Mouse (Mus musculus): ENCODE measurements around the gene Tmem135.

Tmem135 gene

GRCm38 (mm10) chr7:89418127-89418653 is 14.2 kb upstream of the Tmem135 start:
- in situ Hi-C loops (cut with MboI, MseI) = loop anchor here (5.0 to 10.0 kb wide), 2 partner anchors 331 to 333 kb away; no protein-coding TSS in a partner anchor

DNA sequence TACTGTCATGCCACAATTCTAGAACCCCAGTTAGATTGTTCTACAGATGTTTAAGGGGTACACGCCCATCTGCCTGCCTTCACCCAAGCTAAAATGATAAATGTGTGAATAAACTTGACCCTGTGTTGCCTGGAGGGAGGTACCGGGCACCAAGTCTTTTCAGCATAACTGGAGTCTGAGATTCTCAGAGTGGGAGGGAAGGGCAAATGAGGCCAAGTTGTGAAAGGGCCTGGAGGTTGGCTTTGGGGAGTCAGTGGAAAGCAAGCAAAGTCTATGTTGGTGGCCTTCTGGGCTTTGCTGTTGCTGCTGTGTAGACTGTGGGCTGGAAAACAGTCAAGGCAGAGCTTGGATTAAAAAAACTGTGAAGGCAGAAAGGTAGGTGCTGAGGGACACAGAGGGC is 13.7 kb upstream of the Tmem135 start:
- in situ Hi-C loops (cut with MboI, MseI) = loop anchor here (5.0 to 10.0 kb wide), 2 partner anchors 330 to 333 kb away; no protein-coding TSS in a partner anchor

DNA sequence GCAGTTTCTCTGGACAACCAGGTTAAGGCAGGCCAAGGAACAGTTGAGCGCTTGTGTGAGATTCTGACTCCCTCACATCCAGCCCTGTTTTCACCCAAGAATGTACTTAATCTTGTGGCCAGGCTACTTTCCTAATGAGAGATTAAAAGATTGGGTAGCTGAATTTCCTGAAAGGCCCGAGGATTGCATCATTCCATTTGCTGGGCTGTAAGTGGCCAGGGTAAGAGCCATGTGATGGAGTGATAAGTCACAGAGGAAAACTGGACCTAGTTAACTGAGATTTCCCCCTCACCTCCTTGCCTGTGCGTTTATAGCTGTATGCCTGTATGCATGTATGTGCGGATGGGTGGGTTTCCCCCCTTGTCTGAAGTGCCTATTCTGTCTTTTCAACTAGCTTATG is 12.0 kb upstream of the Tmem135 start:
- in situ Hi-C loops (cut with MboI, MseI) = loop anchor here (5.0 to 10.0 kb wide), 2 partner anchors 329 to 331 kb away; no protein-coding TSS in a partner anchor

- in situ Hi-C loops (cut with MboI, MseI) = loop anchor here (5.0 to 10.0 kb wide), 3 partner anchors 250 to 1065 kb away; no protein-coding TSS in a partner anchor
These were observed 8.1 kb upstream of the Tmem135 start for GRCm38 (mm10) chr7:89412094-89412493.

- in situ Hi-C loops (cut with MboI, MseI) = loop anchor here (5.0 to 10.0 kb wide), 3 partner anchors 249 to 1064 kb away; no protein-coding TSS in a partner anchor
These were observed 7.3 kb upstream of the Tmem135 start for GRCm38 (mm10) chr7:89411346-89411745.

DNA sequence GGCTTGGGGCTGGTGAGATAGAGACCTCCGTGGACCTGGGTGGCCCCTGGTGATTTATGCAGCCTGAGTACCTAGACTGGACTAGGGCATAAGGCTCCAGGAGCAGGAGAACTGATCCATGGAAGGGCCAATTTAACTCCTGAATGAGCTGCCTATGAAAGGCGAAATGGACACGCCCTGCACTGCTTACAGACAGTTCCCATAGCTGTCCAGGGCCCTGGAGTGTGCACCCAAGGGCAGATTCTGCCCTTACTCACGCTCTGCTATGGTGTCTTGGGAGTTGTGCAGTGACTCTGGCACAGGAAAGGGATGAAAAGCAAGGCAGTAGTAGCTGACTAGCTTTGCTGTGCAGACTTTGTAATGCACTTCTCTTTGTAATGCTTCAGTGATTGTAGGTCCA is 6.3 kb upstream of the Tmem135 start:
- in situ Hi-C loops (cut with MboI, MseI) = loop anchor here (5.0 to 10.0 kb wide), 3 partner anchors 248 to 1063 kb away; no protein-coding TSS in a partner anchor

DNA sequence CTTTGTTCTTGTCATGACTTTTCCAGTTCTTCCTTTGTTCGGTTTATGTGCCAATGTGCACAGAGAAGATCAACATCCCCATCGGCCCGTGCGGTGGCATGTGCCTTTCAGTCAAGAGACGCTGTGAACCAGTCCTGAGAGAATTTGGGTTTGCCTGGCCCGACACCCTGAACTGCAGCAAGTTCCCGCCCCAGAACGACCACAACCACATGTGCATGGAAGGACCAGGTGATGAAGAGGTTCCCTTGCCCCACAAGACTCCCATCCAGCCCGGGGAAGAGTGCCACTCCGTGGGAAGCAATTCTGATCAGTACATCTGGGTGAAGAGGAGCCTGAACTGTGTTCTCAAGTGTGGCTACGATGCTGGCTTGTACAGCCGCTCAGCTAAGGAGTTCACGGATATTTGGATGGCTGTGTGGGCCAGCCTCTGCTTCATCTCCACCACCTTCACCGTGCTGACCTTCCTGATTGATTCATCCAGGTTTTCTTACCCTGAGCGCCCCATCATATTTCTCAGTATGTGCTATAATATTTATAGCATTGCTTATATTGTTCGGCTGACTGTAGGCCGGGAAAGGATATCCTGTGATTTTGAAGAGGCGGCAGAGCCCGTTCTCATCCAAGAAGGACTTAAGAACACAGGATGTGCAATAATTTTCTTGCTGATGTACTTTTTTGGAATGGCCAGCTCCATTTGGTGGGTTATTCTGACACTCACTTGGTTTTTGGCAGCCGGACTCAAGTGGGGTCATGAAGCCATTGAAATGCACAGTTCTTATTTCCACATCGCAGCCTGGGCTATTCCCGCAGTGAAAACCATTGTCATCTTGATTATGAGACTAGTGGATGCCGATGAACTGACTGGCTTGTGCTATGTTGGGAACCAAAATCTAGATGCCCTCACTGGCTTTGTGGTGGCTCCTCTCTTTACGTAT is 3.3 kb upstream of the Tmem135 start:
- in situ Hi-C loops (cut with MboI, MseI) = no loop called here

- in situ Hi-C loops (cut with MboI, MseI) = no loop called here
These were observed 2.0 kb upstream of the Tmem135 start for GRCm38 (mm10) chr7:89406011-89406410.

GRCm38 (mm10) chr7:89404734-89405440 is 865 bp upstream of the Tmem135 start:
- in situ Hi-C loops (cut with MboI, MseI) = loop anchor here (5.0 kb wide), 2 partner anchors 68 to 238 kb away; no protein-coding TSS in a partner anchor

DNA sequence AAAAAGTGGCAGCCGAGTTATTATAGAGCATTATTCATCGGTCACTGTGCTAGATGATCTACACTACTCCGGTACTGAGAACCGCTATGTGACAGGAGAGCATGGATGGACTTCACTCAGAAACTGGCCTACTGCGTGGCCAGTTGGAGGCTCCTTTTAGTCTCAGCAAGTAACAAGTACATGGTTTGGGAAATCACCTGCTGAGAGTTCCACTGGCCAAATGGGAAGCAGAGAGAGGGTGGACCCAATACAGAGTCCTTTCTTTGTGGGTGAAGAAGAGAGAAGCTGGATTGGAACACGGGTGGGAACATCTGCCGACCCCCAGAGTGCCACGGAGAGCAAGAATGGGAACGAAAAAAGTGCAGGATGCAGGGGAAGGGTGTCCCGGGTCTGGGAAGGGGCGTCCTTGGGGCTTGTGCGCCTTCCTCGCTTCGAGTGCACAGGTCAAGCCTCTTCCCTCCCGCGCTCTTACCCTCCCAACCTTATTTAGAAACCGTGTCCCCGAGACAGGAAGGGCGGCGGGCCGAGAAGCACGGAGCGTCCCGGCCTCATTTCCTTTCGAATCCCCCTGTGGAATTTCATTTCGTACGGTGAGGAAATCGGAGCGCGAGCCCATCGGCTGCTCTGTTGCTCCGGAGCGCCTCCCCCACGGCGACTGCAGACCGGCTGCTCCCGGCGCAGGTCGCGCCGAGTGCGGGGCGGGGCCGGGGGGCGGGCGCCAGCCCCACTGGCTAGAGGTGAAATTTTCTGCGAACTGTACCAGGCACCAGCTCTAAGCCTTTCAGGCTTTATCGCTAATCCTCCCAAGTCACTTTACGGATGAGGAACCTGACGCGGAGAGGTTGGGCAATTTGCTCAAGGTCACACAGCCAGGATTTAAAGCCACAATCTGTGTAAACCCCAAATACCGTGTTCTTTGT is 709 bp downstream of the Tmem135 start:
- in situ Hi-C loops (cut with MboI, MseI) = loop anchor here (5.0 kb wide), 2 partner anchors 66 to 236 kb away; no protein-coding TSS in a partner anchor

- in situ Hi-C loops (cut with MboI, MseI) = loop anchor here (5.0 kb wide), 2 partner anchors 65 to 235 kb away; no protein-coding TSS in a partner anchor
These were observed 2.1 kb downstream of the Tmem135 start for GRCm38 (mm10) chr7:89401936-89402335.

- in situ Hi-C loops (cut with MboI, MseI) = loop anchor here (5.0 kb wide), 2 partner anchors 64 to 234 kb away; no protein-coding TSS in a partner anchor
These were observed 2.7 kb downstream of the Tmem135 start for GRCm38 (mm10) chr7:89401136-89401858.

DNA sequence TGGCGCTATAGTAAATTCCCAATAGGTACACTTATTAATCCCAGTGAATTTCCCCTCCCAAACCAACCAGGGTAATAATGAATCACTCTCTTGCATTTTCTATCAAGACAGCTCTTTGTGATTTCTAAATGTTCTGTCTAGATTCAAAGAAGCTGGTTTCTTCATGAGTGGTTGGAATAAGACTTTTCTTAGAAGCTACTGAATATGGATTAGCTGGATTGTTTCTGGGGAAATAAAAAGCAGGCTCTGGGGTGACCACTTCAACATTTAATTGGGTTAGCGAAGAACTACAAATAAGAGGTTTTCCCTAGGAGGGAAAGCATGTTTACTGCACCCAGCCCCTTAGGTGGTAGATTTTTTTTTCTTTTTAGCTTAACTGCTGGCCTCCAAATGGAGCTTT is 3.3 kb downstream of the Tmem135 start:
- in situ Hi-C loops (cut with MboI, MseI) = loop anchor here (5.0 kb wide), 2 partner anchors 63 to 233 kb away; no protein-coding TSS in a partner anchor

- in situ Hi-C loops (cut with MboI, MseI) = no loop called here
These were observed 6.0 kb downstream of the Tmem135 start for GRCm38 (mm10) chr7:89397837-89398534.

GRCm38 (mm10) chr7:89396386-89396785 is 7.6 kb downstream of the Tmem135 start:
- in situ Hi-C loops (cut with MboI, MseI) = no loop called here

DNA sequence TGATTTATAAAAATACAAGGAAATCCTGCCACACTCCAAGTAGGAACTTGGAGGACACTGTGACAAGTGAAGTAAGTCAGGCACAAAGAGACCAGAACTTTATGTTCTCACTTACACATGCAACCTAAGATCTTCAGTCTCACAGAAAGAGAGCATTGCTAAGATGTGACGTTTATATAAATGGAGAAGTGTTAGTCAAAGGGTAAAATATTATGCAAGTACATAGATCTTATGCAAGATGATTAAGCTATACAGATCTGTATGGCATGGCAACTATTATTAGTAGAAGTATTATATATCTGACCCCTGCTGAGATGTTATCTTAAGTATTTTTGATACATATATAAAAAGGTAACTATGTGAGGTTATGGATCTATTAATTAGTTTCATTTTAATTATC is 8.6 kb downstream of the Tmem135 start:
- in situ Hi-C loops (cut with MboI, MseI) = no loop called here

DNA sequence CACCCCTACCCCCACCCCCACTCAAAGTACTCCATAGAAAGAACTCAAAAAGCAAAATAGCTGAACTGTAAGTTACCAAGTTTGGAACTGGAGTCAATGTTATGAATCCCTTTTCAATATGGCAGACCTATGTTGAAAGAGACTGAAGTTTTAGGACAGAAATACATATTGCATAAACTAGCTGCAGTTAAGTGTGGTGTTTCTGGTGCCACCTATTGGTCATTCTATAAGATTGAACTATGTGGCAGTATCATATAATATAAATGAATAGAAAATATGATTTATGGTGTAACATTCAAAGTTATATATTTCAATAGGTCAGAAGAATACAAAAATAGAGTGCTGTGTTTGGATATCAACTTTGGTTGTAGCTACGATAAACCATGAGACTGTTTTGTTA is 11.2 kb downstream of the Tmem135 start:
- in situ Hi-C loops (cut with MboI, MseI) = loop anchor here in 1 of 2 experiments (5.0 kb wide), 1 partner anchor 226 kb away; no protein-coding TSS in a partner anchor

- in situ Hi-C loops (cut with MboI, MseI) = loop anchor here in 1 of 2 experiments (5.0 kb wide), 1 partner anchor 225 kb away; no protein-coding TSS in a partner anchor
These were observed 11.6 kb downstream of the Tmem135 start for GRCm38 (mm10) chr7:89392388-89392787.

- in situ Hi-C loops (cut with MboI, MseI) = loop anchor here in 1 of 2 experiments (5.0 kb wide), 1 partner anchor 225 kb away; no protein-coding TSS in a partner anchor
These were observed 12.2 kb downstream of the Tmem135 start for GRCm38 (mm10) chr7:89391831-89392230.

All from T-helper 17 cell (primary cell).